ENCODE assay signal across 18 mouse cellular contexts in genomic region chr9:53615246-53615645, GRCm38 (mm10).
"Had no signal": no experiment of that assay in that cellular context is flagged by ENCODE, and none has a peak within 500 bp of the region (broad histone marks: within the 10 kb centered on the region; RNA-seq: fewer than 3 reads in every experiment).

No protein-coding gene starts in this region.

- DNase-seq: kidney, postnatal 14 days; liver; lung, adult 18-20 months; lung, postnatal 10 days; lung, postnatal 36 days; thymus, adult 18-20 months; thymus, postnatal 36 days had no signal

- H3K9me3 ChIP-seq: limb, embryonic 10.5 days; limb, embryonic 13.5 days; liver, embryonic 12.5 days; liver, embryonic 15.5 days; lung, embryonic 15.5 days; megakaryocyte, embryonic 14.5 days; midbrain, embryonic 10.5 days; midbrain, embryonic 13.5 days; neural tube, embryonic 13.5 days had no signal

- H3K4me2 ChIP-seq: limb, embryonic 13.5 days; liver, embryonic 12.5 days; liver, embryonic 15.5 days; lung, embryonic 15.5 days; midbrain, embryonic 13.5 days; neural tube, embryonic 13.5 days had no signal

- H3K4me1 ChIP-seq: limb, embryonic 10.5 days; limb, embryonic 13.5 days; lung, embryonic 15.5 days; midbrain, embryonic 10.5 days; midbrain, embryonic 13.5 days; neural tube, embryonic 13.5 days had no signal

- H3K4me3 ChIP-seq: limb, embryonic 10.5 days; limb, embryonic 13.5 days; liver, embryonic 12.5 days; liver, embryonic 15.5 days; lung, embryonic 15.5 days; megakaryocyte, embryonic 14.5 days; midbrain, embryonic 10.5 days; midbrain, embryonic 13.5 days; myocyte; neural tube, embryonic 13.5 days had no signal

- ATAC-seq: liver, embryonic 12.5 days; midbrain, embryonic 13.5 days; midbrain, embryonic 16.5 days had no signal

- H3K27me3 ChIP-seq: limb, embryonic 13.5 days; liver, embryonic 12.5 days; liver, embryonic 15.5 days; lung, embryonic 15.5 days; megakaryocyte, embryonic 14.5 days; midbrain, embryonic 13.5 days; neural tube, embryonic 13.5 days had no signal

- H3K9ac ChIP-seq: limb, embryonic 13.5 days; liver, embryonic 12.5 days; liver, embryonic 15.5 days; lung, embryonic 15.5 days; midbrain, embryonic 13.5 days; neural tube, embryonic 13.5 days had no signal

- H3K27ac ChIP-seq: limb, embryonic 10.5 days; limb, embryonic 13.5 days; liver, embryonic 12.5 days; liver, embryonic 15.5 days; lung, embryonic 15.5 days; midbrain, embryonic 10.5 days; midbrain, embryonic 13.5 days; neural tube, embryonic 13.5 days had no signal
